Mouse (Mus musculus) megakaryocyte, embryonic 14.5 days (primary cell): ENCODE measurements at regions not wholly inside any gene's neighbourhood (a gene's known extent, or its start where the extent isn't known, plus 50 kb on each side); places are given as distances from the start of the nearest gene placed in this dataset.

Source experiments
- FLI1 ChIP-seq: IDR thresholded peaks from 2 replicates; pipeline ENCODE4 v1.6.1; 2012; ENCODE audit warnings: low read length, inconsistent platforms, mixed read lengths
- GATA1 ChIP-seq: IDR thresholded peaks from 3 replicates; pipeline ENCODE4 v1.6.1; 2012; ENCODE audit warnings: mixed read lengths, low read length, inconsistent platforms, borderline replicate concordance

DNA sequence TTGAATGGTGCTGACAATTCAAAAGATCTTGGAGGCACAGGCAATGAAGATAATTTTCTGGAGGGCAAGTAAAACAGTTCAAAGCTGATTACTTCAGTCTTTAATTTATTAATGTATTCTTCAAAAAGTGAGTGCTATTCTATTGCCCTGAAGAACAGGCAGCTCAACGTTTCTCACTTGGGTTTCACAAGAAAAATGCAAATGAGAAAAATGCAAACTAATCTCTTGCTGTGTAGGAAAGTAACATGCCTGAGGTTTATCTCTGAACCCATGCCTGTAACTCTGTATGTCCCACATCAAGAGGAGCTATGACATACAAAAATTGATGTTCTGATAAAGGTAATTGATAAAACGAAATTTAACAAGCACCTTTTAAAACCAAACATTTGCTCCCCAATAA is 316.8 kb upstream of the Ccdc54 start:
- no peak for TF ChIP-seq GATA1
- TF ChIP-seq FLI1: no peak
